Mouse (Mus musculus) megakaryocyte, embryonic 14.5 days (primary cell): ENCODE results near the gene Tmem150a. TPM values are rescaled to one million over a fixed set of nuclear protein-coding genes. Genes with fewer than 3 reads are reported as not detected.

ENCODE experiments used
- H3K27me3 ChIP-seq: replicated peaks from 2 replicates; pipeline ENCODE3; 2012; ENCODE audit warnings: inconsistent platforms
- H3K36me3 ChIP-seq: replicated peaks from 2 replicates; pipeline ENCODE3; 2012; ENCODE audit warnings: low read length, inconsistent platforms, mixed read lengths
- H3K4me1 ChIP-seq: 2 replicates; pipeline ENCODE4 v1.6.1; 2012; ENCODE audit warnings: inconsistent platforms
- H3K4me3 ChIP-seq: replicated peaks from 2 replicates; pipeline ENCODE3; 2012; ENCODE audit warnings: moderate library complexity, mild to moderate bottlenecking, inconsistent platforms
- H3K9me3 ChIP-seq: 2 replicates; pipeline ENCODE4 v1.6.1; 2012; ENCODE audit warnings: inconsistent platforms
- FLI1 ChIP-seq: IDR thresholded peaks from 2 replicates; pipeline ENCODE4 v1.6.1; 2012; ENCODE audit warnings: low read length, inconsistent platforms, mixed read lengths
- GATA1 ChIP-seq: IDR thresholded peaks from 3 replicates; pipeline ENCODE4 v1.6.1; 2012; ENCODE audit warnings: mixed read lengths, low read length, inconsistent platforms, borderline replicate concordance
- polyA plus RNA-seq: library from polyadenylated mRNA; stranded (reverse); fragments of >175 nt; gene quantifications from 2 replicates; pipeline ENCODE4 v1.2.3, GENCODE M21; 2012; ENCODE audit warnings: low replicate concordance; ENCODE audit not compliant: insufficient read depth

Gene Tmem150a
- polyA plus RNA-seq, 1 experiment: 48.1 TPM

- peaks cover 83% of the 10 kb centered on the region for H3K4me1 ChIP-seq
- no peaks in the 10 kb centered on the region for H3K27me3 ChIP-seq
- H3K9me3 ChIP-seq: no peaks in the 10 kb centered on the region
- TF ChIP-seq GATA1 (no peak), FLI1 (no peak)
- peak overlapping the region; percentile 80 for H3K4me3 ChIP-seq
- H3K36me3 ChIP-seq: peaks cover 61% of the 10 kb centered on the region
These were observed 37.1 kb downstream of the Tmem150a start for GRCm38 (mm10) chr6:72392341-72392740.

- no peaks in the 10 kb centered on the region for H3K27me3 ChIP-seq
- H3K4me1 ChIP-seq: peaks cover 92% of the 10 kb centered on the region
- H3K9me3 ChIP-seq: no peaks in the 10 kb centered on the region
- H3K36me3 ChIP-seq: peaks cover 55% of the 10 kb centered on the region
- no peak for TF ChIP-seq GATA1
- TF ChIP-seq FLI1: no peak
- H3K4me3 ChIP-seq: no peak overlapping the region
These were observed 41.6 kb downstream of the Tmem150a start for GRCm38 (mm10) chr6:72396837-72397251.

GRCm38 (mm10) chr6:72399967-72400366 lies 44.7 kb downstream of the Tmem150a start:
- no peaks in the 10 kb centered on the region for H3K27me3 ChIP-seq
- TF ChIP-seq GATA1 (no peak), FLI1 (no peak)
- no peak overlapping the region for H3K4me3 ChIP-seq
- H3K9me3 ChIP-seq: no peaks in the 10 kb centered on the region
- peaks cover 31% of the 10 kb centered on the region for H3K36me3 ChIP-seq
- peaks cover 71% of the 10 kb centered on the region for H3K4me1 ChIP-seq

- no peaks in the 10 kb centered on the region for H3K9me3 ChIP-seq
These were observed 46.6 kb downstream of the Tmem150a start for GRCm38 (mm10) chr6:72401875-72402274.

GRCm38 (mm10) chr6:72405356-72405755 lies 50.1 kb downstream of the Tmem150a start:
- H3K9me3 ChIP-seq: no peaks in the 10 kb centered on the region
- TF ChIP-seq GATA1 (no peak), FLI1 (no peak)
- no peaks in the 10 kb centered on the region for H3K27me3 ChIP-seq
- H3K4me3 ChIP-seq: no peak overlapping the region
- H3K4me1 ChIP-seq: peaks cover 48% of the 10 kb centered on the region
- H3K36me3 ChIP-seq: peaks cover 12% of the 10 kb centered on the region

More at GRCm38 (mm10) chr6:72401875-72402274, 46.6 kb downstream of the Tmem150a start:
- no peak overlapping the region for H3K4me3 ChIP-seq
- no peaks in the 10 kb centered on the region for H3K27me3 ChIP-seq
- TF ChIP-seq FLI1 (no peak), GATA1 (no peak)
- peaks cover 21% of the 10 kb centered on the region for H3K36me3 ChIP-seq
- peaks cover 72% of the 10 kb centered on the region for H3K4me1 ChIP-seq

GRCm38 (mm10) chr6:72407119-72407518 lies 51.9 kb downstream of the Tmem150a start:
- H3K36me3 ChIP-seq: peaks cover 12% of the 10 kb centered on the region
- H3K4me3 ChIP-seq: no peak overlapping the region
- H3K27me3 ChIP-seq: no peaks in the 10 kb centered on the region
- H3K4me1 ChIP-seq: peaks cover 44% of the 10 kb centered on the region
- H3K9me3 ChIP-seq: no peaks in the 10 kb centered on the region
- no peak for TF ChIP-seq FLI1
- TF ChIP-seq GATA1: no peak

Other genes starting within 250 kb of the Tmem150a start
- gene Atoh8, start 119.9 kb upstream of the Tmem150a start, polyA plus RNA-seq: 51.0 and 108 TPM in 2 replicates
- 2.7 and 3.5 TPM in 2 replicates for gene Sftpb, start 50.8 kb upstream of the Tmem150a start, polyA plus RNA-seq
- 6.4 and 27.8 TPM in 2 replicates for gene Usp39, start 10.3 kb upstream of the Tmem150a start, polyA plus RNA-seq
- 3.9 and 10.7 TPM in 2 replicates for gene 0610030E20Rik, start 8.1 kb upstream of the Tmem150a start, polyA plus RNA-seq
- gene Rnf181, start 11.5 kb downstream of the Tmem150a start, polyA plus RNA-seq: 64.6 and 113 TPM in 2 replicates
- gene Vamp5, start 25.0 kb downstream of the Tmem150a start, polyA plus RNA-seq: 12.5 and 61.7 TPM in 2 replicates
- gene Vamp8, start 35.3 kb downstream of the Tmem150a start, polyA plus RNA-seq: 31.1 and 174 TPM in 2 replicates
- gene Ggcx, start 58.9 kb downstream of the Tmem150a start, polyA plus RNA-seq: 4.8 and 8.6 TPM in 2 replicates
- 1.6 and 17.1 TPM in 2 replicates for gene Mat2a, start 84.1 kb downstream of the Tmem150a start, polyA plus RNA-seq
- gene Sh2d6, start 166.3 kb downstream of the Tmem150a start, polyA plus RNA-seq: 0.10 TPM in 1 of 2 replicates, not detected in the other
- 7.6 and 140 TPM in 2 replicates for gene Capg, start 188.9 kb downstream of the Tmem150a start, polyA plus RNA-seq
- gene Elmod3, start 243.0 kb downstream of the Tmem150a start, polyA plus RNA-seq: 11.4 and 18.4 TPM in 2 replicates
- 7.6 and 25.6 TPM in 2 replicates for gene Retsat, start 243.0 kb downstream of the Tmem150a start, polyA plus RNA-seq